Mouse (Mus musculus) small intestine, adult 2 months (tissue): ENCODE results near the gene Uba6.

ENCODE experiments used
- CTCF ChIP-seq: fragments of 200-500 bp; IDR thresholded peaks from 2 replicates; pipeline ENCODE4 v1.5.1; 2012; ENCODE audit warnings: low read depth, mild to moderate bottlenecking, control low read depth, inconsistent platforms, low read length, moderate library complexity, mixed read lengths; ENCODE audit not compliant: insufficient replicate concordance, insufficient read length; ENCODE audit errors: extremely low read depth
- POLR2A ChIP-seq: fragments of 200-500 bp; IDR thresholded peaks from 2 replicates; pipeline ENCODE4 v1.6.1; 2012; ENCODE audit warnings: low read depth, mild to moderate bottlenecking, control low read depth, inconsistent platforms, low read length, moderate library complexity

DNA sequence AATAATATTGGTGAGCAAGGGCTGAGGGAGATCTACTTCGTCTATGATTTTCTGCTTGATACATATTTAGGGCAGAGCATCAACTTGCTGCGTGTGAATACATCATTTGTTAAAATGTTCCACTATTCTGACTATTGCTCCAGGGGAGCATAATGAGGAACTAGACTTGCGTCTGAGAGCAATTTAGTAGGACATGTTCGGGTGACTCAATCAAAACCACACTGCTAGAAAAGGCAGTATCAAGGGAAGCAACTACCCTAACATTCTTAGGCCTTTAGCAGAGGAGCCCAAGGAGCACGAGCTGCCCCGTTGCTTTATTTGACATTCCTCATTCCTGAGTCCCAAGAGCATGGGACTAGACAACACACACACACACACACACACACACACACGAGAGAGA, 87.6 kb downstream of the Uba6 start:
- TF ChIP-seq CTCF, result no peak
- no peak for TF ChIP-seq POLR2A
